Mouse (Mus musculus) thymus, postnatal 0 days (tissue): Measurements from ENCODE around the gene Sftpa1. TPM values are rescaled to one million over a fixed set of nuclear protein-coding genes. Genes with fewer than 3 reads are reported as not detected.

Experiments used
- DNase-seq: peaks from one replicate; pipeline ENCODE4 v3.0.0-alpha.2; 2015; ENCODE audit warnings: low spot score
- polyA plus RNA-seq: library from polyadenylated mRNA; unstranded; fragments of >200 nt; fragmentation: Nextera tagmentation; extraction: Ambion mirVana; gene quantifications from 2 replicates; pipeline ENCODE4 v1.2.1, GENCODE M21; 2015

The Sftpa1 gene
- polyA plus RNA-seq, 1 experiment from 2014 or later = 0.65 TPM

GRCm38 (mm10) chr14:41160743-41161142 is 29.2 kb downstream of the Sftpa1 start:
- no peak for DNase-seq

- DNase-seq = no peak
Measured at GRCm38 (mm10) chr14:41162663-41163062, 31.1 kb downstream of the Sftpa1 start.

DNA sequence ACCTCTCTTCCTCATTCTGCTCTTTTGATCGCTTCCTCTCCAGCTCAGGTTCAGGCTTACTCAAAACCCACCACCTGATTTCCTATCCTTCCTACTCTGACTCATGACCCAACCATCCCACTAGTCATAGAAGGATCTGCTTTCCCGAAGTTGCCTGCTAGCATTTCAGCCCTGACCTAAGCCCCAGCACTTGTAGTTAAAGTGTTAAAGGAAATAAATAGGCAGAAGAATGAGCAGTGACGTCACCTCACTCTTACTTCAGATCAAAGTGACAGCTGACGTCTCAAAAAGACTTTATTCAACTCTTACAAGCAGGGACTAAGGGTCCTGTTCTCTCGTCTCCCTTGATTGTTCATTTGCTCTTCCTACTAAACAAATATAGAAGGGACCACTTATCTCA is 35.7 kb downstream of the Sftpa1 start:
- no peak for DNase-seq

DNA sequence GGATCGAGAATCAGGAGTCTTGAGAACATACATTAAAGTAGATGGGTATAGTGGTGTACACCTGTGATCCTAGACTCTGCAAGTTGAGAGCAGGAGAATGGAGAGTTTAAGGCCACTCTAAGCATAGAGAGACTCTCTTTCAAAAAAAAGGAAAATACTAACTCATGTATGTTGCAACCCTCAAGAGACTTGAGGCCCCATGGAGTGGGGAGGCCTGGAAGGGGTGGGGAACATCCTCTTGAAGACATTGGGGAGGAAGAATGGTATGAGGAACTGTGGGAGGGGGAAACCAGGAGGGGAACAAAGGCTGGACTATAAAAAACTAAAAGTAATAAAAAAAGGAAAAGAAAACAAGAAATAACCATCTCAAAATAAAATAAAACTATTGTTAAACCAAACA is 37.0 kb downstream of the Sftpa1 start:
- DNase-seq = no peak

GRCm38 (mm10) chr14:41170514-41170913 is 38.9 kb downstream of the Sftpa1 start:
- no peak for DNase-seq

- DNase-seq = no peak
Measured at GRCm38 (mm10) chr14:41174802-41175201, 43.2 kb downstream of the Sftpa1 start.

DNA sequence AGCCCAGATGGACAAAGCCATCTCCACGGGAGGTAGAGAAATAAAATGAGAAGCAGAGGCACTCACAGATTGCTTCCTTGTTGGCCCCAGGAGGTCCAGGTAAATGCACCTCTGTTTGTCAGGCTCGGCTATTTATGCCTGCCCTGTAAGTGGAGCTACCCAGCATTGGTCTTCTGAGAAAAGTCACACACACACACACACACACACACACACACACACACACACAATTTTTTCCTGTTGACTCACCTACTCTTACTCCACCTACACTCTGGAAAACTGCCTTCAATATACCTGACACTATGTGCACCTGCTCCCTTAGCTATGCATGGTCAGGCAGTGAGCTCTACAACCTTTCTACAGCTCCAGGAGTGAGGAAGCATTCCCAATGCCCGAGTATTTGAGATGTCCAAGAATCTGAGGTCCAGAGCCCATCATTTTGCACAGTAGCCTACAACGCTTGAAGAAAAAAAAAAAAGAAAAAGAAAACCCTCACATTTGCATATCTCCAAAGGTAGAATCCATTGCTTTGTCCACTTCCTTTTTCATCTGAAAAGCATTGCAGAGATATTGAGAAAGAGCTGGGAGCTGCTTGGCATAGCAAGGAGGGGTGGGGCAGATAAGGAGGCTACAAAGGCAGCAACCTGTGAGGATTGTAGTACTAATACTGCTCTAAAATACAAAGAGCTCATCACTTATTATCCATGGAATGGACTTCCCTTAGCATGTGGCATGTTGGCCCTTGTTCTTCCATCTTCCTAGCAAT is 53.7 kb downstream of the Sftpa1 start, which contains the start of gene Sftpd:
Sftpd (minus strand) TSS at position 91 of the 763 bp plus-strand sequence.
- DNase-seq = no peak

Other genes with a start within 250 kb of the Sftpa1 start
- gene Sh2d4b, start 238.5 kb upstream of the Sftpa1 start, polyA plus RNA-seq = 21.4 and 22.4 TPM in 2 replicates
- 58.5 and 65.0 TPM in 2 replicates for gene Tspan14, start 165.0 kb upstream of the Sftpa1 start, polyA plus RNA-seq
- gene Fam213a, start 118.0 kb upstream of the Sftpa1 start, polyA plus RNA-seq = 6.6 and 9.3 TPM in 2 replicates
- gene Dydc2, start 62.6 kb upstream of the Sftpa1 start, polyA plus RNA-seq = 0.17 and 0.32 TPM in 2 replicates
- gene Dydc1, start 58.9 kb upstream of the Sftpa1 start, polyA plus RNA-seq = not detected in 2 replicates
- 0.42 and 0.47 TPM in 2 replicates for gene Mat1a, start 26.7 kb upstream of the Sftpa1 start, polyA plus RNA-seq
- not detected in 2 replicates for gene Mbl1, start 19.7 kb downstream of the Sftpa1 start, polyA plus RNA-seq
- gene Sftpd, start 53.4 kb downstream of the Sftpa1 start, polyA plus RNA-seq = 1.4 TPM in 2 replicates
- not detected in 2 replicates for gene Gm2832, start 147.0 kb downstream of the Sftpa1 start, polyA plus RNA-seq
- not detected in 2 replicates for gene Gm5798, start 216.8 kb downstream of the Sftpa1 start, polyA plus RNA-seq